Mouse (Mus musculus) C2C12 (cell line): ENCODE measurements around the gene Pitpnm3. TPM values are rescaled to one million over a fixed set of nuclear protein-coding genes. Genes with fewer than 3 reads are reported as not detected.
A peak's percentile ranks its signal among the peaks of the same experiment; 100 is the strongest.

ENCODE experiments used
- H3K27me3 ChIP-seq: one replicate; pipeline ENCODE4 v1.6.1; 2011; ENCODE audit not compliant: control insufficient read depth, insufficient read depth, insufficient read length
- H3K36me3 ChIP-seq: one replicate; pipeline ENCODE4 v1.6.1; 2011; ENCODE audit not compliant: control insufficient read depth, insufficient read depth
- H3K4me3 ChIP-seq: one replicate; pipeline ENCODE4 v1.5.1; 2011; ENCODE audit warnings: mild to moderate bottlenecking, control low read depth; ENCODE audit not compliant: poor library complexity, insufficient read depth, severe bottlenecking
- H3K79me2 ChIP-seq: one replicate; pipeline ENCODE4 v1.6.1; 2011; ENCODE audit not compliant: control insufficient read depth, insufficient read depth
- H3K79me3 ChIP-seq: one replicate; pipeline ENCODE4 v1.6.1; 2011; ENCODE audit warnings: low read depth, control low read depth
- H3ac ChIP-seq: one replicate; pipeline ENCODE3; 2011; ENCODE audit warnings: low read depth; ENCODE audit not compliant: control insufficient read depth, insufficient read length
- CEBPB ChIP-seq: IDR thresholded peaks from one replicate; pipeline ENCODE4 v1.6.1; 2011; ENCODE audit warnings: low read depth, mild to moderate bottlenecking, control low read depth, moderate library complexity
- CTCF ChIP-seq: IDR thresholded peaks from one replicate; pipeline ENCODE4 v1.5.1; 2011; ENCODE audit not compliant: control insufficient read depth, insufficient read depth, insufficient read length
- FOSL1 ChIP-seq: IDR thresholded peaks from one replicate; pipeline ENCODE4 v1.8.0; 2011; ENCODE audit warnings: mild to moderate bottlenecking, low read length; ENCODE audit not compliant: poor library complexity, insufficient read depth, severe bottlenecking
- MAX ChIP-seq: IDR thresholded peaks from one replicate; pipeline ENCODE4 v1.6.1; 2011; ENCODE audit warnings: mild to moderate bottlenecking, control low read depth
- MYOD1 ChIP-seq: IDR thresholded peaks from one replicate; pipeline ENCODE4 v1.6.1; 2011; ENCODE audit warnings: low read depth; ENCODE audit not compliant: control insufficient read depth, insufficient read length
- MYOG ChIP-seq: IDR thresholded peaks from one replicate; pipeline ENCODE4 v1.6.1; 2011; ENCODE audit not compliant: control insufficient read depth, insufficient read length; ENCODE audit errors: extremely low read depth
- USF1 ChIP-seq: IDR thresholded peaks from one replicate; pipeline ENCODE4 v1.6.1; 2011; ENCODE audit warnings: low read depth, mild to moderate bottlenecking, control low read depth, moderate library complexity
- polyA plus RNA-seq: library from polyadenylated mRNA; unstranded; fragments of >200 nt; fragmentation: generic; extraction: Trizol; gene quantifications from one replicate; pipeline ENCODE4 v1.2.1, GENCODE M21; 2012; ENCODE audit warnings: missing spikeins

Pitpnm3 gene
- polyA plus RNA-seq, 1 experiment: 0.02 TPM

DNA sequence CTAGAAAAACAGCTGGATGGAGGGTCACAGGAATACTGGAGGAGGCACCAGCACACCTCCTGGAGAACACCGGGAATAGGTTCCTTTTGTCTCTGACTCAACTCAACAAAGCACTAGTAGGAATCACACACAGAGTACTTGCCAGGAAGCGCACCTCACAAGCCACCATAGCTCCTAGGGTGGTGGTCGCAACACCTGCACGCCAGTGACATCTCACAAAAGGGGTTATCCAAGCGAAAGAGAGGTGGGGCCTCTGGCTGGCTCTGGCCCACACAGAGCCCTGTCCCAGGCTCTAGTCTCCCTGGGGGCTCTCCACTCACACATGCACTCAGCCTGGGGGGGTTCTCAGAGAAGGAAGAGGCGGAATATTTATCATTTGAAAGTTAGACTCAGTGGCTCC, 86.8 kb downstream of the Pitpnm3 start:
- TF ChIP-seq MYOD1 (no peak), FOSL1 (no peak), MAX (no peak), CTCF (no peak), USF1 (no peak), CEBPB (no peak), MYOG (no peak)
- H3ac ChIP-seq: no peak overlapping the region

DNA sequence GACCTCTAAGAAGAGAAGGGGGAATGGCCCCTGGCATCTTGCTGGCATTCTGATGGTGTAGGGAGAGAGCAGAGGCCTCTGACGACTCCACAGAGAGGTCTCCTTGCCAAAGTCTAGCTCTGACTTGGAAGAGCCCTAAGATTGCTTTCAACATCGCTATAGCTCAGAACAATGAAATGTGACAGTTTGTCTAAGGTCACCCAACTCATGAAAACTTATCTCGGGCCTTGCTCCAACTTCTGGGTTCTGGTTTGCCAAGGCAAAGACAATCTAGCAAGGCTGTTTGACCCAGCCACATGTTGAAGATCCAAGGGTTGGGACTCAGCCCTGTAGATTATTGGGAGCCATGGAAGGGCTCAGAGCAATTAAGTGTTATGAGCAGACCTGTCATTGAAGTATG, 91.3 kb downstream of the Pitpnm3 start:
- peaks cover 44% of the 10 kb centered on the region for H3K36me3 ChIP-seq
- no peak overlapping the region for H3ac ChIP-seq
- TF ChIP-seq USF1 (no peak), FOSL1 (no peak), CTCF (no peak), MYOD1 (no peak), MAX (no peak), CEBPB (no peak), MYOG (no peak)
- no peaks in the 10 kb centered on the region for H3K27me3 ChIP-seq
- H3K4me3 ChIP-seq: no peak overlapping the region
- H3K79me2 ChIP-seq: peaks cover 32% of the 10 kb centered on the region
- H3K79me3 ChIP-seq: peaks cover 26% of the 10 kb centered on the region

More for the DNA sequence above, 86.8 kb downstream of the Pitpnm3 start:
- peaks cover 36% of the 10 kb centered on the region for H3K36me3 ChIP-seq
- no peaks in the 10 kb centered on the region for H3K27me3 ChIP-seq
- H3K4me3 ChIP-seq: no peak overlapping the region
- peaks cover 18% of the 10 kb centered on the region for H3K79me2 ChIP-seq
- H3K79me3 ChIP-seq: peaks cover 12% of the 10 kb centered on the region

DNA sequence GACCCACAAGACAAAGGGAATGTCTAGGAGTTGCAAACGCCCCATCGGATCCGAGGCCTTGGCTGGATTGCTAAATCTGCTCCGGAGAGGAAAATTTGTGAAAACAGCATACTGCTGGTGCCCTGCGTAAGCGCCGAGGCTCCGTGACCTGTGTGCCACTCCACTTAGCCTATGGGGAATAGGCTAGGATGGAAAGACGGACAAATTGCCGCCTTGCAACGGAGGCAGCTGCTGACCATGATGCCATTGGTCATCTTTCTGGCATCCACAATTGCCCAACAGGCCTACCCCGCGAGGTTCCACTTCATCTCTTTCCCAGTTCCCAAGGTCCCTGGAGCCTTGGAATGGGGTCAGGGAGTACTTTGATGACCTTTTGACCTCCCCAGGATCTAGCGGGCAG, 92.9 kb downstream of the Pitpnm3 start:
- Histone ChIP-seq H3K27me3 (no peaks in the 10 kb centered on the region), H3K79me3 (peaks cover 26% of the 10 kb centered on the region), H3ac (peak overlapping the region; percentile 96), H3K4me3 (peak overlapping the region; percentile 80), H3K79me2 (peaks cover 32% of the 10 kb centered on the region), H3K36me3 (peaks cover 44% of the 10 kb centered on the region)
- no peak for TF ChIP-seq MYOD1
- TF ChIP-seq USF1: no peak
- TF ChIP-seq CEBPB: peak; percentile 68
- no peak for TF ChIP-seq FOSL1
- no peak for TF ChIP-seq CTCF
- peak; percentile 71 for TF ChIP-seq MAX
- TF ChIP-seq MYOG: no peak

DNA sequence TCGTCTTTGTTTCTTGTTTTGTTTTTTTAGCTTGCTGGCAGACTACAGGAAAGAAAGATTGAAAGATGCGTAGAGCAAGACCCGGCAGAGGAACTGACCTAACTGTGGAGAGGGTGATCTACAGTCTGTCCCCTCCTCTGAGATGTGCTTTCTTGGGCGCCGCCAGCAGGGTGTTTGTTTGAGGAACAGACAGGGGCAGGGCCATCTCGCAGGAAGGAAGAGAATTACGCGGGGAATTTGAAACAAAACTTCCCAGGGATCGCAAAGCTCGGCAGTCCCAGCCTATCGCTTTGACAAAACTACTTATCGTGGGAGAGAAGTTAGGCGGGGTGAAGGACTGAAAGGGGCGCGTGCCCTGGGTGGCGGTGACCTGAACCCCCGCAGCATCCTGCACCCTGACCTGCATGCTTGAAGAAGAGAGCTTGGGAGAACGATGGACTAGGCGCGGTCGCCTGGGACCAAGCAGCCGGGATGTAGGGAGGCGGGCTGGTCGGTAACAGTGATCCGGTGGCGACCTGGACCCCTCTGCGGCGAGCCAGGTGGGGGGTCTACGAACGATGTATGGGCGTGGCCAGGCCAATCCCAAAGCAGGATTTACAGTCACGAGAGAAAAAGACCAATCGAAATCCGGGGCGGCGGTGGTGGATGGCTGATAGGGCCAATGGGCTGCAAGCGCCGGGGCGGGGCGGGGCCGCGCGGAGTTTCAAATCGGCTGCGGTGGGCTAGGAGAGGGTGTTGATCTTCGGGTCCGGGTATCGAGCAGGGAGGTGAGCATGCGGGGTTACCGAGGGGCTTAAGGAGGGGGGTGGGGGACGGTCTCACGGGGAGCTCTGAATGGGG, 93.6 kb downstream of the Pitpnm3 start, which contains the start of gene Pimreg:
Gene Pimreg (plus strand): TSS at position 265 of the 840 bp plus-strand sequence.
- peaks cover 26% of the 10 kb centered on the region for H3K79me3 ChIP-seq
- peak within 1 kb of the TSS; percentile 80 for H3K4me3 ChIP-seq
- no peaks in the 10 kb centered on the region for H3K27me3 ChIP-seq
- peaks cover 32% of the 10 kb centered on the region for H3K79me2 ChIP-seq
- H3K36me3 ChIP-seq: peaks cover 40% of the 10 kb centered on the region
- peak within 1 kb of the TSS; percentile 96 for H3ac ChIP-seq
- no peak for TF ChIP-seq MYOD1
- TF ChIP-seq USF1: peak; percentile 46
- TF ChIP-seq CEBPB: no peak

DNA sequence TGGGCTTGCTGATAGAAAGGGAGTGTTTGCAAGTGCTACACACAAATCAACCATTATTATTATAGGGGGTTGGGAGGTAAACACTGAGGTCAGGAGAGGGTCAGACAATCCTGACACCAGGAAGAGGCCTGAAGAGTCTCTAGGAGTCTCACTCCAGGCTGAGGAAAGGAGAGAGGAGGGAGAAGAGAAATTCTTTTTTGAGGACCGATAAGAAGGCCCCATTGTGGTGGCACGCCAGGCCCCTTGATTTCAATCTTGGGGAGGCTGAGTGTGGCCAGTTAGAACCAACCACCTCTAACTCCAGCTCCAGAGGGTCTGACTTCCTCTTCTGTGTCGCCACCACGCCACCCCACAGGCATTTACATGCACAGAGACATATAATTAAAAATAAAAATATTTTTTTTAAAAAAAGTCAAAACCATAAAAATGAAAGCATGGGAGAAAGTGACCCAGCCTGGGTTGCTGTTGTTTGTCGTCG, 94.2 kb downstream of the Pitpnm3 start:
- no peak overlapping the region for H3ac ChIP-seq
- TF ChIP-seq MYOG (no peak), USF1 (no peak)
- H3K36me3 ChIP-seq: peaks cover 33% of the 10 kb centered on the region
- peaks cover 26% of the 10 kb centered on the region for H3K79me3 ChIP-seq
- no peaks in the 10 kb centered on the region for H3K27me3 ChIP-seq
- peaks cover 32% of the 10 kb centered on the region for H3K79me2 ChIP-seq
- peak overlapping the region; percentile 80 for H3K4me3 ChIP-seq
